Mouse (Mus musculus) forebrain, embryonic 11.5 days (tissue): ENCODE results near the gene Hs3st3b1. TPM values are rescaled to one million over a fixed set of nuclear protein-coding genes. Genes with fewer than 3 reads are reported as not detected.

ENCODE experiments used
- ATAC-seq: fragments of 200-750 bp; cut with Nextera tagmentation; replicated peaks from 2 replicates; pipeline ENCODE4 v1.8.0; 2017; ENCODE audit warnings: moderate TSS enrichment; ENCODE audit not compliant: low FRiP score
- DNase-seq: peaks from one replicate; pipeline ENCODE4 v3.0.0-alpha.2; 2017; ENCODE audit warnings: low spot score
- H3K27ac ChIP-seq: fragments of 300-500 bp; sonication (generic); 2 replicates; pipeline ENCODE4 v1.5.1; 2014; ENCODE audit warnings: low read depth, low read length
- H3K27me3 ChIP-seq: fragments of 300-500 bp; sonication (generic); 2 replicates; pipeline ENCODE4 v1.6.1; 2014; ENCODE audit warnings: mild to moderate bottlenecking, low read length, mixed read lengths; ENCODE audit not compliant: control insufficient read depth, insufficient read depth
- H3K36me3 ChIP-seq: fragments of 300-500 bp; sonication (generic); 2 replicates; pipeline ENCODE4 v1.6.1; 2014; ENCODE audit warnings: mild to moderate bottlenecking, low read length, moderate library complexity, mixed read lengths; ENCODE audit not compliant: control insufficient read depth, insufficient read depth
- H3K4me1 ChIP-seq: fragments of 300-500 bp; sonication (generic); replicated peaks from 2 replicates; pipeline ENCODE4 v1.6.1; 2014; ENCODE audit warnings: low read length, mixed read lengths; ENCODE audit not compliant: control insufficient read depth, insufficient read depth
- H3K4me2 ChIP-seq: fragments of 300-500 bp; sonication (generic); 2 replicates; pipeline ENCODE4 v1.6.1; 2014; ENCODE audit warnings: low read depth, mild to moderate bottlenecking, low read length, moderate library complexity, mixed read lengths; ENCODE audit not compliant: severe bottlenecking
- H3K4me3 ChIP-seq: fragments of 300-500 bp; sonication (generic); 2 replicates; pipeline ENCODE4 v1.5.1; 2014; ENCODE audit warnings: low read depth, low read length
- H3K9ac ChIP-seq: fragments of 300-500 bp; sonication (generic); 2 replicates; pipeline ENCODE4 v1.6.1; 2014; ENCODE audit warnings: low read length
- H3K9me3 ChIP-seq: fragments of 300-500 bp; sonication (generic); 2 replicates; pipeline ENCODE4 v1.6.1; 2016; ENCODE audit warnings: low read length, mixed read lengths; ENCODE audit not compliant: control insufficient read depth
- WGBS: fragments of 180-500 bp; shearing (Covaris S2); extraction: QIAGEN DNeasy Blood & Tissue Kit; methylation state at CpG from one replicate; pipeline ENCODE4 v1.1.7; 2014; 5-methylcytosine and 5-hydroxymethylcytosine counted together
- polyA plus RNA-seq: library from polyadenylated mRNA; unstranded; fragments of >200 nt; fragmentation: Nextera tagmentation; extraction: Ambion mirVana; gene quantifications from 2 replicates; pipeline ENCODE4 v1.2.1, GENCODE M21; 2014

Gene Hs3st3b1
- polyA plus RNA-seq, 1 experiment from 2014 or later = 7.0 TPM

DNA sequence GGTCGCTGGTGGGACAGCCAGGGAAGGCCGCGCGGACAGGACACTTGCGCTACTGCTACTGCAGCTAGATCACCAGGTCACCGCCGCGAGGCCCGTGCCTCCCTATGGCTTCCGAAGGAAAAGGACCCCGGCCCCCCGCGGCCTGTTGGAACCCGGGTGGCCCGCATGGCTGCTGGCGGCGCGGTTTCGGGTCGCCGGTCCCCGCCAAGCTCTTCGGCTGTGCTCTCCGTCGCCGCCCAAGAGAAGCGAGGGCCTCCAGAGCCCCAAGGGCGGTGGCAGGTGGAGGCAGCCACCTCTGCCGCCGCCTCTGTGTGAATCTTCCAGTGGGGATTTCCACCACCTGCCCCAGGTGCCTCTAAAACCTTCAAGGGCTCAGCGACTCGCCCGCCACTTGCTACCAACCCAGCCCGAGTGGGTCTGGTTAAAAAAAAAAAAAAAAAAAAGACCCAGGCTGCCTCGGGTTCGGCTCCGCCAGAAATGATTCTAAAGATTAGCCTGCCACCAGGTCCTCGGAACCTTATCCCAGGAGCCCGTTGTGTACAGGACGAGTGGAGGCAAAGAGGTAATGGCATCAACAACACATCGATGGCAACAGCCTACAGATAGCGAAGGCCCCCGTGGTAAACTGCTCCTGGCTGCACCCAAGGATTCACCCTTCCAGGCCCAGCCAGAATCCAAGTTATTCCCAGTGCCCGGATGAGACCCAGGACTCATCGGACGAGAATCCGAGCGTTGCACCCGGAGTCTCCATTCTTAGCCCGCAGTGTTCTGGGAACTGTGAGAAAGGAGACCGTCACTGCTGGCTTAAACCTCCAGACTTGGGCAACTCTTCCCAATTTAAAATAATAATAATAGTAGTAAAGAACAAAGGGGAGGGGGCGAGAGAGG lies 2.6 kb downstream of the Hs3st3b1 start:
- under 1% methylated on average over 52 of the region's 52 CpGs for WGBS
- no peak for ATAC-seq
- H3K9ac ChIP-seq = peak overlapping the region; percentile 66
- H3K4me3 ChIP-seq = peak overlapping the region; percentile 51
- H3K4me1 ChIP-seq = peaks cover 29% of the 10 kb centered on the region; the same call in 1 of the 2 replicates
- peak overlapping the region; percentile 88 for H3K4me2 ChIP-seq
- H3K36me3 ChIP-seq = no peaks in the 10 kb centered on the region
- H3K27me3 ChIP-seq = peaks cover 78% of the 10 kb centered on the region
- H3K9me3 ChIP-seq = no peaks in the 10 kb centered on the region
- H3K27ac ChIP-seq = no peak overlapping the region
- DNase-seq = peak; percentile 62

DNA sequence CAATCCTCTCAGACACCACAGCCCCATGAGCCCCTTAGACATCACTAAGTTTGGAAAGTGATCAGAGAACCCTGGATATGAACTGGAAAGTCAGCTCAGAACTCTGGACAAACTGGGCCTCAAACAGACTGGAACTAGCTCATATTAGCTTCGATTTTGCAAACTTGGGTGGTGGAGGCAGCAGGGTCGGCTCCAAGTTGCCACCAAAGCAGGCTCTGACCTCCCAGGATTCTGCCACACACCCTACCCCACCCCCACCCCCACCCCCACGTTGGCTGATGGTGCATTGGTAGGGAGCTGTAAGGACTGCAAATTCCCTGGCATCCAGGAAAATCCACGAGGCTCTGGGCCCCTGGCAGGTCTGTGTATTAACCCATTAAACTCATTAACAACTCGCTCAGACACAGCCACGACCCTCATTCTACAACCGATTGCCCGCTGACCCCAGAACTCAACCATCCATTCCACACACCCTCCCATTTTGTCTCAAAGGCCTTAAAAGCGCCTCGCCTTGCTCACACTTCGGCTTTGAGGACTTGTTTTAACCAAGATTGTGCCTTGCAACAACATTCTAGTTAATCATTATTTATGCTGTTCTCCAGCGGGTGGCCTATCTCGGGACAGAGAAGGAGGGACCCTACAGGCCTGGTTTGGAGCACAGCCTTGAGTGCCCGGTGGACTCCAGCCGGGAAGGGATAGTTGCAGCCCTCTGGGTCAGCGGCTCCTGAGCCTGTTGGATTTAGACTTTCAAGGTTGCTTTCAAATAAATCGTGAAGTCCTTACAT lies 3.6 kb downstream of the Hs3st3b1 start:
- Histone ChIP-seq H3K4me3 (peak overlapping the region; percentile 51), H3K27me3 (peaks cover 73% of the 10 kb centered on the region)

GRCm38 (mm10) chr11:63917561-63917960 lies 4.5 kb downstream of the Hs3st3b1 start:
- no peak overlapping the region for H3K4me2 ChIP-seq
- H3K9me3 ChIP-seq = no peaks in the 10 kb centered on the region
- peaks cover 68% of the 10 kb centered on the region for H3K27me3 ChIP-seq
- 17% methylated on average over 6 of the region's 6 CpGs for WGBS
- no peak overlapping the region for H3K4me3 ChIP-seq
- no peaks in the 10 kb centered on the region for H3K36me3 ChIP-seq
- no peak for ATAC-seq
- peaks cover 23% of the 10 kb centered on the region; the same call in 1 of the 2 replicates for H3K4me1 ChIP-seq
- no peak overlapping the region for H3K27ac ChIP-seq
- no peak overlapping the region for H3K9ac ChIP-seq
- DNase-seq = no peak

More for the DNA sequence above, 3.6 kb downstream of the Hs3st3b1 start:
- no peak for ATAC-seq
- Histone ChIP-seq H3K27ac (no peak overlapping the region), H3K9me3 (no peaks in the 10 kb centered on the region), H3K4me1 (peaks cover 25% of the 10 kb centered on the region; the same call in 1 of the 2 replicates), H3K9ac (no peak overlapping the region), H3K4me2 (peak overlapping the region; percentile 88), H3K36me3 (no peaks in the 10 kb centered on the region)
- 5% methylated on average over 17 of the region's 17 CpGs for WGBS
- no peak for DNase-seq

DNA sequence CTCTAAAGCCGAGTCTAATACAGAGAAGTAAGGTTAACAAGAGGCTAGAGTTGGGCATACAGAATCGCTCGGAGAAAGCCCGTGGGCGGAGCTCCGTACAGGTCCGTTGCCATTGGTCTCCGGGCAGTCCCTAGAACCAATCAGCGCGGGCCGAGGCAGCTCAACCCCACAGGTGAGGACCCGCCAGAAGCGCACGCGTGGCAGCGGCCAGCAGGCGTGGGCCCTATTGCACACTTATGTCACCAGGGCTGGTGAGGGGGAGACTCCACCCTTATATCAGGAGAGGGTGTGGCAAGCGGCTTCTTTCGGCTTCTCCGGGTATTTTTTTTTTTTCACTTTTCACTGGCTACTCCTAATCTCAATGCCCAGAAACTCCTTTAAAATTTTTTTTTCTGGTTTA lies 7.7 kb downstream of the Hs3st3b1 start:
- Histone ChIP-seq H3K27ac (no peak overlapping the region), H3K27me3 (peaks cover 51% of the 10 kb centered on the region), H3K4me1 (peaks cover 11% of the 10 kb centered on the region; the same call in 1 of the 2 replicates), H3K4me3 (peak overlapping the region; percentile 24), H3K36me3 (no peaks in the 10 kb centered on the region), H3K9ac (no peak overlapping the region), H3K4me2 (peak overlapping the region; percentile 61), H3K9me3 (no peaks in the 10 kb centered on the region)
- peak; percentile 84 for DNase-seq
- 1% methylated on average over 20 of the region's 20 CpGs for WGBS
- ATAC-seq = peak; percentile 87

DNA sequence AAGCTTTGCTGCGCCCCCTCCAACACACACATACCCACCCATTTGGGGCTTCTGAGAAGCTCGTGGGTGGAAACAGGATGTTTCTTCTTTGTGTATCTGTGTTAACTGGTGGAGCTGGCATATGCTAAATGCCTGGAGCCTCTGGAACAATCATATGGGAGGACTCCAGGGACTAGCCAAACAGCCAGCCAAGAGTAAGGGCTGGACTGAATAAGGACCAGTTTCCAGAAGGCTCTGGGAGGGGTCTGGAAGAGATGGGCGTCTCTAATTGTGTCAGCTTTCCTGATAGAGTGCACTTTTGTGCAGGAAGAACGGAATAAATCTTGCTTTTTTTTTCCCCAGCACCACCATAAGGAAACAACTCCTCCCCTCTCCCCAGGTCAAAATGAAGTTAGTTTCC lies 8.2 kb downstream of the Hs3st3b1 start:
- peaks cover 47% of the 10 kb centered on the region for H3K27me3 ChIP-seq
- H3K9me3 ChIP-seq = no peaks in the 10 kb centered on the region
- WGBS = 30% methylated on average over 4 of the region's 4 CpGs
- peak overlapping the region; percentile 24 for H3K4me3 ChIP-seq
- peak overlapping the region; percentile 61 for H3K4me2 ChIP-seq
- no peaks in the 10 kb centered on the region for H3K36me3 ChIP-seq
- H3K27ac ChIP-seq = no peak overlapping the region
- ATAC-seq = 0 out of 2 replicates have a peak, but pooled peaks have one; percentile 13
- H3K9ac ChIP-seq = no peak overlapping the region
- peaks cover 7% of the 10 kb centered on the region; the same call in 1 of the 2 replicates for H3K4me1 ChIP-seq
- no peak for DNase-seq

DNA sequence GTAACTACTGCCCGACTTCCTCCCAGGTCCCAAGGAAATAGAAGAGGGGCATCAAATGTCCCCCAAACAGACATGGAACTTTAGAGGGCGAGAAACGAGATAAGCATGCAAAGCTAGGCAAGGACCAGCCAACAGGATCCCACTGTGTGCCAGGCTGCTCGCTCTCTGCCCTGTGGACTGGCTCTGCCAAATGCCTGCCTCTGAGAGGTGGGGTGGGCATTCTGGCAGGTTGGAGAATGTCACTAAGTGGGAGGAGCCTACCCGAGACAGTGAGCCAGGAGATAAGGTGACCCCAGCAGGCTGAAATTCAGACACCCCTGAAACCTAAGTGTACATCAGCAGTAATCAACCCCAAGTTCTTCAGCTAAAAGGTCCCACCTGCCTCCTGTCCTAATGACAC lies 11.1 kb downstream of the Hs3st3b1 start:
- Histone ChIP-seq H3K36me3 (no peaks in the 10 kb centered on the region), H3K4me1 (peaks cover 3% of the 10 kb centered on the region; the same call in 1 of the 2 replicates), H3K27ac (no peak overlapping the region), H3K4me3 (no peak overlapping the region), H3K4me2 (no peak overlapping the region), H3K27me3 (peaks cover 25% of the 10 kb centered on the region), H3K9ac (no peak overlapping the region), H3K9me3 (no peaks in the 10 kb centered on the region)
- DNase-seq = no peak
- 57% methylated on average over 5 of the region's 5 CpGs for WGBS
- ATAC-seq = no peak

- Histone ChIP-seq H3K27me3 (peaks cover 15% of the 10 kb centered on the region; the same call in 1 of the 2 replicates), H3K4me1 (peaks cover 5% of the 10 kb centered on the region; the same call in 1 of the 2 replicates)
- WGBS = 95% methylated on average over 4 of the region's 4 CpGs
Measured at GRCm38 (mm10) chr11:63909961-63910360, 12.1 kb downstream of the Hs3st3b1 start.

GRCm38 (mm10) chr11:63908500-63908899 lies 13.6 kb downstream of the Hs3st3b1 start:
- ATAC-seq = no peak
- Histone ChIP-seq H3K36me3 (no peaks in the 10 kb centered on the region), H3K27ac (no peak overlapping the region), H3K9ac (no peak overlapping the region), H3K27me3 (peaks cover 11% of the 10 kb centered on the region; the same call in 1 of the 2 replicates), H3K4me1 (peaks cover 2% of the 10 kb centered on the region; the same call in 1 of the 2 replicates), H3K4me2 (no peak overlapping the region), H3K9me3 (no peaks in the 10 kb centered on the region), H3K4me3 (no peak overlapping the region)
- 94% methylated on average over 4 of the region's 4 CpGs for WGBS
- no peak for DNase-seq

More at GRCm38 (mm10) chr11:63909961-63910360, 12.1 kb downstream of the Hs3st3b1 start:
- no peak overlapping the region for H3K4me2 ChIP-seq
- no peak overlapping the region for H3K4me3 ChIP-seq
- ATAC-seq (no peak), DNase-seq (no peak)
- H3K9ac ChIP-seq = no peak overlapping the region
- H3K27ac ChIP-seq = no peak overlapping the region
- no peaks in the 10 kb centered on the region for H3K9me3 ChIP-seq
- no peaks in the 10 kb centered on the region for H3K36me3 ChIP-seq
